Mouse (Mus musculus) thymus, postnatal 4 days (tissue): ENCODE data around the gene Zcchc7.

Experiments used
- DNase-seq: peaks from one replicate; pipeline ENCODE4 v3.0.0; 2021

The Zcchc7 gene

DNA sequence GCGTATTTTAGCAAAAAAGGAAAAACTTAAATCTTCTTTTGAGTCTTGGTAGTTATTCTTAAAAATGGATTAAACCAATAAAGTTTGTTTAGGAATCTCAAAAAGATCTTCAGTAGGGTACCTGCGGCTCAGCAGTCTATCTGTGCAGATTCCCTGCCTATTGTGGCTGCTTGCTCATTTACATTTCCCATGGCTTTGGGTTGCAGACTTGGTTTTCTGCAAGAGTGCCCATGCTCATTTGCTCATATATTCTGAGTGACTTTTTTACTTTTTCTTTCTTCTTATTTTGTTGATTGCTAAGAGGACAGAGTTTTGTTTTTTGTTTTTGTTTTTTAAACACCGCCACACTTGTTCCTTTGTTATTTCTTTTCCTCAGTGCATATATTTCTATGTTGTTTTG, 19.2 kb downstream of the Zcchc7 start:
- DNase-seq = no peak

DNA sequence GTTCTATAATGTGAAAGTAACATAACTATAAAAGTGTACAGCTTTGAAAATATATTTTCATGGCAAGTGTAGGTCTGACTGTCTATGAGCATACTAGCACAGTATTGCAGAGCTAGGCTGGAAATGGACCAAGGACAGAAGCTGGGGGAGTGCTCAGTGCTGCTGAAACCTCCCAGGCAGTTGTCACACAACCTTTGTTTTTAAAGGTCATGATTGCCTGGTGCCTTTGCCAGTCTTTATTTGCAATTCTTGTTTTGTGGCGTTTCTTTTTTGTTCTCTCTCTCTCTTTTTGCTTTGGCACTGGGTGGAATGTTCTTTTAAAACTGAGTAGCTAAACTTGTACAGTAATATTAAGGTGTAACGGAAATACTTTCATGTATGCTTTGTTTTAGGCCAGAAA, 21.0 kb downstream of the Zcchc7 start:
- no peak for DNase-seq

DNA sequence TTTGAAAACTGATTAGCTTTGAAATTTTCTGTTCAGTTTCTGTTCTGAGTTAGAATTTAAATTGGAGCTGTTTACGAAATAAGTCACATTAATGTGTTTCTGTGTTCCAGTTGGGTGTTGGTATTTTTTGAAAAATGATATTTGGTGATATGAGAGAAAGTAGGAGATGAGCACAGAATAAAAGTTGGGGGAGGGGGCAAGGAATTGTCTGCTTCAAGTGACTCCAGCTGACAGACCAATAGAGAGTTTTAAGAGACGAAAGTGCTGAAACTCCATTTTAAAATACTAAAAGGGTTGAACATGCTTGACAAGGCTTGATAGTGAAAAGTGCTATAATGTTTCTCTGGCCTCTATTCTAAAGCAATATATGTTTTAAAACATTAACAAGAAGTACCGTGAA, 21.4 kb downstream of the Zcchc7 start:
- no peak for DNase-seq

DNA sequence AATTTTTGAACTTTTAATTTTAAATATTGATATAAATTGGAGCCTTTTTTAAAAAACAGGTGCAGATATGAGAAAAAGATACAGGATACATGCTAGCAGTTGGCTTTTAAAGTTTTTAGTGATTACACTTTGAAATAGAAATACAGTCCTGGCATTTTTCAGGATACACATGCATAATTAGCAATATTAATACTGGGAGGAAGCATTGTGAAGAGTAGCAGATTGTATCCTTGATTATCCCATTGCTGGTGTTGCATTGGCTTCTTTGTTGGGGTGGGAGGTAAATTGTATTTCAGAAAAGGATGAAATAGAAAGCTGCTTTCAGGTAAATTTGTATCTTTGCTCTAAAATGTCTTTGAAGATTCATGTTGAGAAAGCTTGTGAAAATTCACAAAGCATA, 22.0 kb downstream of the Zcchc7 start:
- DNase-seq = no peak

DNA sequence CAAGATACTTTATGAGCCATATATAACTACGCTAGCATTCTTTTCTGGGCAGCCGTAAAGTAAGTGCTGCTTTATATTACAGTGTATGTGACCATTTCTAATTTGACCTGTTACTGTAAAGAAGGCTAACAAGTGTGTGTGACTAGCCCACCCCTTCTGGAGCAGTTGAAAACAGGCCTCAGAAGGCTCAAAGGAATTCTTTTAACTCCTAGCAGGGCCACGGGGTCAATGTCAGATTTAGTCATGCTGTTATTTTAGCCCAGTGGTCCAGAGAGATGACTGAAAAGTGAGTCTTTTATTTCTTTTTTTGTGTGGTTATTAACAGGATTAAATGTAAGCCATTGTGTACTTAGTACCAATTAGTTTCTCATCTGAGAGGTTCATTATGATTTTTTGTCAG, 22.6 kb downstream of the Zcchc7 start:
- DNase-seq = no peak

DNA sequence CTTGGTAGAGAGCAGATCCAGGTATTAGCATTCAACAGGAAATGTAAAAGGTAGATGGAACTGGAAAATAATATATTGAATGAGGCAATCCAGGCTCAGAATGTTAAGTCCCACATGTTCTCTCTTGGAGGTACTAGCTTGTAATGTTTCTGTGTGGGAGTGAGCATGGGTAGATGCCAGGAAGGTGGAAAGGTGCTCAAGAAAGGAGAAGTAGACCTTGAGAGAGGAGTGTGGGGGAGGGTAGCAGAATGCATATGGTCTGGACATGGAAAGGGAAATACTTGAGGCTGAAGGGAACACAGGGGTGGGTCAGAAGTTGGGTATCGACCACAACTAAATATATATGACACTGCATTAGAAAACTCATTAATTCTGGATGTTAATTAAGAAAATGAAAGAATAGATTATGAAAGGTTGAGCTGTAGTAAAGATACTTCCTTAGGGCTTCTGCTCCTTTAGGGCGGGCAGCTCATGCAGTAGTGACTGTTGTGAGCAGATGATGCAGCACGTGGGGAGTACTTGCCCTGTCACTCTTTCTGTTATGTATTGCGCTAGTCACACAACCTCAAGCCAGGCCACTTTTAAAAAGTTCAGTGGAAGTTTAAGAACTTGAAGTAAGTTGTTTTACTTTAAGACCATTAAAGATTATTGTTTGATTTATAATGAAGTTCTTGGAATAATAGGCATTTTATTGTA, 24.9 kb downstream of the Zcchc7 start:
- DNase-seq = no peak

DNA sequence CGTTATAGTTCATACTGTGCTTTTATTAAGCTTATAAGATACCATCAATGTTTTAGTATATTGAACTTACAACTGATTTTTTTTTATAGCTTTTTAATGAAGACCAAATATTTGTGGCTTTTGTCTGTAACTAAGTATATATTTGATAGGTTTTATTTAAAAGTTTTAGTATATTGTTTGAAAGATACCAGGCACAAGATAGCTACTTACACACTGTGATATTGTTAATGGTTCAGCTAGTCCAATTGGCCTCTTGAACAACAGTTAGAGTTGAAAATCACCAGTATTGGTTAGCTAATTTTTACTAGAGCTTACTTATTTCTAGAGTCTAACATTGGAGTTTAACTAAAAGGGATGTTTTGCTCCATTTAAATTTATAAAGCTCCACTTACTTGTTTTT, 25.8 kb downstream of the Zcchc7 start:
- DNase-seq = no peak

DNA sequence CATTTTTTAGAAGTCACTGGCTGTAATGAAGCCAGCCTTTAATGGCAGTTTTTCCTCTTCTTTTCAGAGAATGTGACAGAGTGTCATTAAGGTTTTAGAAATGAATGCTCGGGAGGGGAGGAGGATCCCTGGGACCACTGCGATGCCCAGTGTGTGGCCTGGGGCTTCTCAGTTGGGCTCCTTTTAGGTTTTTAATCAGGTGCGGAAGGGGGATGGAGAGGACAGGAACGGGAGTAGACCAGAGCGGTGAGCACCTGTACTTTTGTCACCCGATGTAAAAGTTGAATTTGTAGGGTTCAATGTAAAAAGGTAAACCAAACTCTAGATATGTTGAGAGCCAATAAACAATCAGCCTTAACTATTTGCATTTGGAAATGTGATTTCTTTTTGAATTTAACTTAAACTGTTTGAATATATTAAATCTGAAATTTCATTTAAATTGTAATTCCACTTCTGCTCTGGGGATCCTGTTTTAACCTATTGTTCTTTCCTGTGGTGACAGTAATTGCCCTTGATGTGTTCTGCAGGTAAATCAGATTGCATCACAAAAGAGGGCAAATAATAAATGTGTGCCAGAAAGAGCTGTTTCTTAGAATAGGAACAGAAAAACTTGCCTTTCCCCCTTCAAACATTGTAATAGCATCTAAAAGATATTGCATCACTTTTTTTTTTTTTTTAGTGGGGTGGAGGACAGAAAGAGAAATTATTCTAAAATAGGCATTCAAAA, 28.1 kb downstream of the Zcchc7 start:
- DNase-seq = no peak

DNA sequence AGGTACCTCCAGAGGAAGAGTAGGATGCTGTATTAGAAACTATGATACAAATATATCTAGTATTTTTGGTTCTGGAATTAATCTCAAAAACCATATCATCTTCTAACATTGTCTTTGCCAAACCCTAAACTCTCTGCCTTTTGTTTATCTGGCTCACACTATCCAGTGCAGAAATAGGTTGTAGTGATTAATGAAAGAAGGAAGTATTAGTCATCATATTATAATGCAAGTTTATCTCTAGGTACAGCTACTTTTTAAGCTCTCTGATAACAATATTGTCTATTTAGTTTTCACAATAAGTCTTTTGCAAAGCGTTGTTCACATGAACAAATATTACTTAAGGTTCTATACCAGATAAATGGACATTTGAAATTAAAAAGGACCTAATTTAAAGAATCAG, 57.2 kb downstream of the Zcchc7 start:
- no peak for DNase-seq

DNA sequence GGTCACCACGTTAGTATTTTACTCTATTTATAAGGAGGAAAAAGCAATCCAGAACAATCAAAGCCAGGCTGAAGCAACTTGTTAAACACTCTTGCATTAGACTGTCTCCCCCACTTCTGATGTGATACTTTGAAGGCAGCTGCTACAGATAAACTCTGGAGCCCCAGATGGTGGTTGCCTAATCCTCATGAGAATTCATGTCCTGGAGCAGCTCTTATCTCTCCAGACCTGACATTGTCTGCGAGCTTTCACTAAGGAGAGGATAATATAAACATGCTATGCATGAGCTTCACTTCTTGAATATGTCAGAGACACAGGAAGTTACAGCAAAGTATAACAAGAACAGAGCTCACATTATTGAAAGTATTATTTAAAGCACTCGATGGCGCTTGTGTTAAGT, 58.1 kb downstream of the Zcchc7 start:
- DNase-seq = no peak

DNA sequence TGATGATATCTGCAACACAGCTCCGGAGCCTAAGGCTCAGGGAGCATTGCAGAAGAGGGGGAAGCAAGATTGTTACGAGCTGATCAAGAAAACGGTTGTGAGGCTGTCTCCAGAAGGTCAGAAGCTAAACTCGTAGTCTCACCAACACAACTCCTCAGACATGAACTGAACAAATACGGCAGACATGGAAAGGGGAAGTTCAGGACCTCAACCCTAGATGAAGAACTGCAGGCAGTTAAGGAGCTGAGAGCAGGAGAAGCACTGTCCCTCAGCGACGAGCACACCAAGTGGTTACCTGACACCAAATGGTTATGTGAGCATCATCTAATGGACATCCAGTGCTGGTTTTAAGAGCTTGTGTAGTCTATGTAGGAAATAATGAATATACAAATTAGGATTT, 60.9 kb downstream of the Zcchc7 start:
- no peak for DNase-seq

DNA sequence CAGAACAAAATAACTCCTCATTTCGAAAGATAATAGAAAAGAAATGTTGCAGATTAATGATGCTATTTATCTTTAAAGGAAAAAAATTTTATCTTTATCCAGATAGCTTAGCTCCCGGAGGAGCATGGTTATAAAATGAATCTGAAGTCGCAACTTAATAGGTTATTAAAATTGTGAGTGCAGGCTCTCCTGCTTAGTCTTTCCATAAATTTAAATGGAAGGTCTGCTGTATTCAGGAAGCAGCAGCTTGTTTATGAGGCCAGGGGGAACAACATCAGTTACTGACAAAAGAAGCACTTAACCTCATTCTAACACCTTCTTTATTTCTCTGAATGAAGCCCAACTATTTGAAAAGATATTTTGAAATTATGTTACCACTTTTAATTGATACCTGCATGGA, 74.9 kb downstream of the Zcchc7 start:
- no peak for DNase-seq

DNA sequence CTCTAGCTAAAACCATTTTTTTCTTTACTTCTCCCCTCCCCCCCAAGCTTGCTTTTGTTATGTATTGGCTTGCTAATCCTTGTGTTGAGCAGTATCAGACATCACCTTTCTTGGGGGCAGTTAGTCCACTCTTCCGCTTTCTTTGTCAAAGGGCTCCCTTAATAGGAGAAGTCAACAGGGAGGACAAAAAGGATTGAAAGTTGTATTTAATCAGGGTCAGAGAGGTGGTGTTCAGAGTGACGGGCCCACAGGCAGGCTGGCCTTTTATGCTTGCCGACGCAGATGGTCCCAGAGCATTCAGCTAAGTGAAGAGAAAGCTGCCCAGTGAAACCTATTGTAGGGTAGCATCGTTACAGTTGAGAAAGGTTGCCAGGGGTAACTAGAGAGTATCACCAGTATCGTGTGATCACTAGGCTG, 96.2 kb downstream of the Zcchc7 start:
- DNase-seq = no peak

DNA sequence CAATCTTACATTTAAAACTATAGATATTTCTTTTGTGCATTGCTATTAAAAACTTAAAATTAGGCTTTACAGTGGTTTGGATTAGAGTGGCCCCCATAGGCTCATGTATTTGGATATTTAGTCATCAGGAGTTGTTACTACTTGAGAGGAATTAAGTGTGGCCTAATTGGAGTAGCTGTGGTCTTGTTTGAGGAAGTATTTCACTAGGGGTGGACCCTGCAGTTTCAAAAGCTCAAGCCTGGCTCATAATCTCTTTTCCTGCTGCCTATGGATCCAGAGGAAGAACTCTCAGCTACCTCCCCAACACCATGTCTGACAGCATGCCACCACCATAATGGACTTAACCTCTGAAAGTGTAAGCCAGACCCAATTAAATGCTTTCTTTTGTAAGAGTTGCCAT, 115.9 kb downstream of the Zcchc7 start:
- DNase-seq = no peak

DNA sequence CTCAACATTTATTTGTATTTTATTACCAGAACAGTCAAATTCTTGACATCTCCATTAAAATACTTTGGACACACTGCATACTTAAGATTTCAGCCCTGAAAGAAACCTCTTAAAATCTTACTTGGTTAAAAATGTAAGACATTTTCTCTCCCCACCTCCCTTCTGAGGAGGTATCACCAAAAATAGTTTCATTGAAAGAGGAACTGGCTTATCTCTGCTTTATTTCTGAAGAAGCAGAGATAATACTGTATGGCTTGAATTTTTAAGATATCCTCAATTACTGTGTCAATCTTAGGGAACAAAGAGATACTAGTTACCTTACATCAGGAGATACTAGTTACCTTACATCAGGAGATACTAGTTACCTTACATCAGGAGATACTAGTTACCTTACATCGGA, 116.4 kb downstream of the Zcchc7 start:
- no peak for DNase-seq

DNA sequence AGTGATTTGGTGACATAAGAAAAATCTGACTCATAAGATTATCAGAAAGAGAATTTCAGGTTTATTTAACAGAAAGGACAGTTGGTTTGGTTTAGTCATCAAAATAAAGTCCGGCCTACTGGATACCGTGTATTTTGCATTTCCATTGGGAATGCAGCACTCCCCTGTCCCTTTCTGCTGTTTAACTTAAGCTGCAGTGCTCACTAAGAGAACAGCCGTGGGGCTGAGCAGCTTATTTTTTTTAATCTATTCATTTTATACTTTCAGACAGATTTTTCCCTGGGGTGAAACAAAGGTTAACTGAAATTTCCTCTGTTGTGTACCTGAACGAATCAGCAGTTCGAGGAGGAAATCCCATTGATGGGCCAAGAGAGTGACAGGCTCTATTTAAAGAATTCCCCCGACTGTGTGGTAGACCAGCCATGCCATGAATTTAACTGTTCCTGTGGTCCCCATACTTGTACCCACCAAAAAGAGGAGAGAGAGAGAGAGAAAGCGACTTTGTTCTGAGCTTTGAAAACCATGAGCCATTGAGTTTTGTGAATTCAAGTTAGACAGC, 124.5 kb downstream of the Zcchc7 start:
- no peak for DNase-seq

DNA sequence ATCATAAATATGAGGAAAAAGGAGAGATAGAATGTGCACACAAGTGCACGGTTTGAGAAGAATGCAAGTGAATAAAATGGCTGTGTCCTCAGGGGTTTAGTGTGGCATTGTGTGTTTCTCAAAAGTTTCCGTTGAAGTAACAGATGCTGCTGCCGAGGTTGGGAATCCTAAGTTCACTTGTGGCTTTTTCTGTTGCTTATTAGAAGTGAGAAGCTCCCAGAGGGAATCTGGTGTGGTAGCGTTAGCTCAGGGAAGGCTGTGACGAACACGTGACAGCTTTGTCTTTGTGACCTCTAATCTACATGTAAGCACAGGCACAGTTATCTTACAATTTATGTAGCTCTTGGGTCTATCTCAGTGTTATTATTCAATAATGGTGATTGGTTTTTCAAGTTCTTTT, 130.5 kb downstream of the Zcchc7 start:
- no peak for DNase-seq

DNA sequence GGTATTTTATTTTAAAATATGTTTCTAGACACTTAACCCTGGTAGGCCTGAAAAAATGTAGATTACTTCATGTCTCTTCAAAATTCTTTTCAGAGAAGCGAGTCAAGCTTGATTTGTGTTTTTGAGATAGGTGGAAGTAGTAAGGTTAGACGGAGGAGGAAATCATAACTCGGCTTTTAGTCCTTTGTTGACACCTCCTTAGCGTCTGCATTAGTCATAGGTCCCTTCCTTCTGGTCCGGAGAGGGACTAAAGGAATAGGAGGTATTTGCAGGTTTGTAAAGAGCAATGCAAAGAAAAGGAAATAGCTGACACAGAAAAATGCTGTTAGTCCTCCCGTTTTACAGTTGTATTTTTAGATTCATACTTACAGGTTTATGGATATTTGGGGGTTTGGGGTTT, 135.7 kb downstream of the Zcchc7 start:
- no peak for DNase-seq

DNA sequence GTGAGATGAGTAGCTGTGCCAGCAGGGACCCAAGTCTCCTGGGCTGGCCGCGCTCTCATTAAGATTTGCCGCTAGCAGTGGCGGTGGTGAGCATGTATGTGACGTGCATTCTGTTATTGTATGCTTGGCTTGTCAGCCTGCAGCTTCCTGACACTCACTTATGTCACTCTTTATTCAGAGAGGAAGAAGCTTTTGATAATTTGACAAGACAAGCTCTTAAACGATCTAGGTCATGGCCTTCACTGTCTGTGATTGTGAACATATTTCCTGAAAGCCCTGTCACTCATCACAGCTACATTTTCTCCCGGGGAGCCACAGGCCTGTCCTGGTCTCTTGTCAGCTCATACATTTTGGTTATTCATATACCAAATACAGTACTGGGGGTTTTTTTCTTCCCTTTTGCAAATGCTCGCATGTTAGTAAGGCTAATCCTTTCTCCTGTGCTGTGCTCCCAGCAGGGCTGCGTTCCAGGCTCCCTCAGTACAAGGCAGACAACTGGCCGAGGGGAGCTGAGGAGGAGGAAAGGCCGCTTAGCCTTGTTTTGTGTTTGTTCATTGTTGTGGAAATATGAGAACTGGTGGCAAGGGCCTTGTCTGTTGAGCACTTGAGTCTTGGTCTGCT, 150.1 kb downstream of the Zcchc7 start:
- DNase-seq = no peak

DNA sequence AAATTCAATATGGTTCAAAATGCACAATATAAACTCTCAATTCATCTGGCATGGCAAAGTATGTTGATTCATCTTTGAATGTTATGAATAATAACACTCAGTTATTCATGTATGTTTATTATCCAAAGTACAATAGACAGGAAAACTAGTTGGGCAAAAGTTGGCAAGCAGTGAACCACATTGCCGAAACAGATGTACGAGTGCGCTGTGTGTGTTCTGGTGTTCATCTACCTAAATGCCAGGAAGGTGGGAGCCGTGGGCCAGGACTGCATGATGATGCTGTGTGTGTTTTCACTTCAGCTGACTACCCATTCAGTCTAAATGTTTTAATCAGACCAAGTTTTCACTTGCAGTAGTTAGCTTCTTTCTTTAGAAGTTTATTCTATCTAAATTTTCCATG, 150.7 kb downstream of the Zcchc7 start:
- DNase-seq = no peak

DNA sequence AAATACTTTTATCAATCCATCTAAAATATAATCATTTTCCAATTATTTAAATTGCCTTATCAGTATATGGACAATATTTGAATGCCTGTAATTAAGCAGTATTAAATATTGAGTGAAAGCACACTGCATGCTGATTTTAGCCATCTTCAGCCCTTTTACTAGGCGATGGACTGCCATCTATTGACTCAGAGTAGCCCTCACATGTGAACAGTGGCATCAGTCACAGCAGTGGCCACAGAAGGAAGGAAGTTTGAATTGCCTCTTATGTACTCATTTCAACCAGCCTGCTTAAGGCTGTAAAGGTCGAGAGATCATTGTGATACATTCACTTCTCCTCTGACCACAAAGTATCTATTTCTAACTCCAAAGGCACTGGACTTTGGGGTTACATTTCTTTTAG, 154.4 kb downstream of the Zcchc7 start:
- no peak for DNase-seq

DNA sequence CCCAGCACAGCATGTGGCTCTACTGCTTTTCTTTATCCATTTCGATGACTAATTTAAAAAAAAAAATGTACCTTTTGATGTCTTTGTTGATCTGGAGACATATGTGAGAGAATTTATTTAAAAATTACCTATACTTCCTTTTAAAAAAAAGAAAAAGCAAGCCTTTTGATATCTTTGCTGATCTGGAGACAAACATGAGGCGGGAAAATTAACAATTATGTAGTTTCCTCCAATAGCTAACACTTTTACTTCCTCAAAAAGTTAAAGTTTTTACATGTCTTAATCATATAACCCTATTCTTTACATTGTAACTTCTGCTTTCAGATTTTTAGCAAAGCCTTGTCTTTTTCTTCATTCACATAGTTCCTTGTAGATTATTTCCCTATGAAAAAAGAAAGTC, 155.2 kb downstream of the Zcchc7 start:
- DNase-seq = no peak

DNA sequence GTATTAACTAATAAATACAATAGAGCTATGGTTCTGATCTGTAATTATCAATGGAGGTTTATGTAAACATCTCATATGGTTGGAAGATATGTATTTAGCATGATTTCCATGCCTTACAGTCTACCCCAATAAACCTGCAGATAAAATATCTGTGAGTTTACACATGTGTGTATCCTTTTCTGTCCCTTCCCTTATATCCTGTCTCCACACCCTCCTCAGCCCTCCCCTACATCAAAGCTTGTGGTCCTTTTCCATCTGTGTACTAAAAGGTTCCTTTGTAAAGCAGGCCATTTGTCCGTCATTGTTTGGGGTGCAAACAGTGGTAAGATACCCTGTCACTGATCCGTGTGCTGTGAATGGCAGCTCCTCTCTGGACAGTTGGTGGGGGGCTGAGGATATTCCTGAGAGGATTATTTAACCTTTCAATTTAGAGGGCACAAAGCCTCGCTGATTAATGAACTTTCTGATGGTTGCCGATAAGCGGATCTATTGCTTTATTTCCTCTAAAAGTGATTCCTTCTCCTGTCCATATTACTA, 161.7 kb downstream of the Zcchc7 start:
- no peak for DNase-seq

DNA sequence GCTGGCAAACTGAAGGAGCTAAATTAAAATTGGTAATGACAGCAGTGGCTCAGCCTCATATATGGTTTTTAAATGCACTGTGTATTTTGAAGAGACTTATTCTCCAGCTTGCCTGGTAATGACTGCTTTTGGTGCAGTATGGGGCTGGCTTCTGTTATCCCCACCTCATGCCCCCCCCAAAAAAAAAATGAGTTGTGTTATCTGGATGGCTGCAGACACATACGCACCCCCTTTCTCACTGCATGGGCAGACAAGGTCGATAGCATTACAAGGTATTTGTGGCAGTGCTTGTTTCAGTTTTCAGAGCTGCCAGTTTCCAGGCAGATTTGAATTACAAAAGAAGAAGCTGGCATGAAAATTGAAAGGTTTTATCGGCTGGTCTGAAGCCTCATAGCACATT, 162.2 kb downstream of the Zcchc7 start:
- DNase-seq = no peak
